8 mouse cellular contexts compared by ENCODE assay signal in the genomic region with DNA sequence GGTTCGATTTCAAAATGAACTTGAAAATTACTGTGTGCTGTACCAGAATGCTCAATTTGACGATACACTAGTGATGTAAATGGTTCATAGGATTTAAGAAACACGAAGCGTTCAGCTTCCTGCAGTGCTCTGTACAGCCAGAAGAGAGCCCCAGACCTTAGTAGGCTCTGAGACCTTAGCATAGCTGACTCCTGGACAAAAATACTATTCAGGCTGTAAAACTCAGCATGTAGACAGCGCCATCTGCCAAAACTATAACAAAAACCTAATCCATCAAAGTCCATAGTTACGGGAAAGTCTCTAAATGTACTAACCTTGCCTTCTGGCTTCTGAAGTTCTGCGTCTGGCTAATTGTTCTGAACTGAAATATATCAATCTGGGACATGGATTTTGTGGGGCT. TPM values are rescaled to one million over a fixed set of nuclear protein-coding genes. Genes with fewer than 3 reads are reported as not detected.
DNase-seq lines count a peak whose midpoint lies in the region; ATAC-seq and TF ChIP-seq lines count a peak whose summit lies in the region.

No protein-coding gene starts in this region.

- H3K27me3 ChIP-seq in forebrain, embryonic 11.5 days (ENCODE audit: control insufficient read depth, insufficient read depth, low read length), result no peaks in the 10 kb centered on the region
- H3K27me3 ChIP-seq in liver, embryonic 14.5 days (ENCODE audit: control insufficient read depth, insufficient read depth, low read length), result no peaks in the 10 kb centered on the region

- TF ChIP-seq CTCF in left cerebral cortex, adult 2 months (IDR thresholded peaks at IDR 0.05), result peak; percentile 58
- TF ChIP-seq CTCF in bone marrow macrophage, adult 2 months (IDR thresholded peaks at IDR 0.05; ENCODE audit: low read depth, low read length), result no peak
- TF ChIP-seq CTCF in liver, embryonic 14.5 days (IDR thresholded peaks at IDR 0.05; ENCODE audit: low read depth), result peak; percentile 41

- H3K4me2 ChIP-seq in forebrain, embryonic 11.5 days (ENCODE audit: low read depth, low read length, severe bottlenecking), result peak overlapping the region; percentile 62
- H3K4me2 ChIP-seq in liver, embryonic 14.5 days (ENCODE audit: low read depth), result peak overlapping the region; percentile 80

- TF ChIP-seq POLR2A in bone marrow macrophage, adult 2 months (IDR thresholded peaks at IDR 0.05; ENCODE audit: borderline replicate concordance, low read depth, low read length), result no peak

- peak in 1 of 2 experiments; percentile 10 for DNase-seq in left cerebral cortex, adult 2 months (ENCODE audit: extremely low spot score in 1 of 2, low spot score in 2 of 2)
- no peak for DNase-seq in left cerebral cortex, adult 11 months (ENCODE audit: low spot score)
- no peak for DNase-seq in forebrain, embryonic 11.5 days (ENCODE audit: low spot score)
- peak; percentile 39 for DNase-seq in hindlimb bud, embryonic 11.5 days (ENCODE audit: extremely low spot score, low read depth, low spot score)
- peak in 2 of 3 experiments; percentile 30 to 56 for DNase-seq in liver, embryonic 14.5 days (ENCODE audit: low read depth in 3 of 3, low spot score in 3 of 3)
- DNase-seq in natural killer cell, adult 2 months (ENCODE audit: low spot score in 2 of 2), result peak; percentile 28 to 48
- DNase-seq in urinary bladder, postnatal 36 days (ENCODE audit: low spot score in 2 of 2), result no peak

- H3K9ac ChIP-seq in forebrain, embryonic 11.5 days (ENCODE audit: low read length), result peak overlapping the region; percentile 5; the same call in 1 of the 2 replicates
- peak overlapping the region; percentile 92 for H3K9ac ChIP-seq in liver, embryonic 14.5 days (replicated peaks)

- 37% methylated on average over 7 of the region's 7 CpGs for WGBS in forebrain, embryonic 11.5 days
- 21% methylated on average over 7 of the region's 7 CpGs for WGBS in liver, embryonic 14.5 days (ENCODE audit: insufficient replicate concordance)

- no peaks in the 10 kb centered on the region for H3K9me3 ChIP-seq in forebrain, embryonic 11.5 days (ENCODE audit: control insufficient read depth, low read length)
- no peaks in the 10 kb centered on the region for H3K9me3 ChIP-seq in liver, embryonic 14.5 days (ENCODE audit: control insufficient read depth, low read length)

- ATAC-seq in forebrain, embryonic 11.5 days (replicated peaks; ENCODE audit: low FRiP score), result peak; percentile 47
- ATAC-seq in liver, embryonic 14.5 days (ENCODE audit: insufficient read depth), result peak; percentile 24; the same call in 1 of the 2 replicates

- H3K4me1 ChIP-seq in bone marrow macrophage, adult 2 months (ENCODE audit: control insufficient read depth, insufficient read depth, low read length), result peaks cover 2% of the 10 kb centered on the region; the same call in 1 of the 2 replicates
- H3K4me1 ChIP-seq in forebrain, embryonic 11.5 days (replicated peaks; ENCODE audit: control insufficient read depth, insufficient read depth, low read length), result no peaks in the 10 kb centered on the region
- peaks cover 9 to 11% of the 10 kb centered on the region in 2 experiments for H3K4me1 ChIP-seq in liver, embryonic 14.5 days (replicated peaks; ENCODE audit: control insufficient read depth in 2 of 2, insufficient read depth in 2 of 2, low read length in 1 of 2)

- no peaks in the 10 kb centered on the region for H3K36me3 ChIP-seq in forebrain, embryonic 11.5 days (ENCODE audit: control insufficient read depth, insufficient read depth, low read length)
- no peaks in the 10 kb centered on the region for H3K36me3 ChIP-seq in liver, embryonic 14.5 days (replicated peaks; ENCODE audit: control insufficient read depth, insufficient read depth, low read depth)

- intact Hi-C loops in left cerebral cortex, adult 2 months (cut with DNase I), result loop anchor here (10.0 kb wide), 1 partner anchor 142 kb away; no protein-coding TSS in a partner anchor

- H3K27ac ChIP-seq in left cerebral cortex, adult 2 months, result peak overlapping the region; percentile 97
- H3K27ac ChIP-seq in bone marrow macrophage, adult 2 months (ENCODE audit: insufficient read depth, low read depth, low read length), result 0 out of 2 replicates have a peak overlapping the region, but pooled peaks have one; percentile 8
- H3K27ac ChIP-seq in forebrain, embryonic 11.5 days (ENCODE audit: low read depth, low read length), result no peak overlapping the region
- H3K27ac ChIP-seq in liver, embryonic 14.5 days, result no peak overlapping the region

- H3K4me3 ChIP-seq in left cerebral cortex, adult 2 months, result peak overlapping the region; percentile 92
- H3K4me3 ChIP-seq in bone marrow macrophage, adult 2 months (ENCODE audit: insufficient read depth, low read length), result peak overlapping the region; percentile 99
- H3K4me3 ChIP-seq in forebrain, embryonic 11.5 days (ENCODE audit: low read depth, low read length), result peak overlapping the region; percentile 71
- H3K4me3 ChIP-seq in liver, embryonic 14.5 days (ENCODE audit: insufficient read depth in 1 of 2, low read depth in 2 of 2, low read length in 2 of 2), result peak overlapping the region; percentile 88 to 99; a peak in 3 of 4 replicates

- no peak for TF ChIP-seq EP300 in liver, embryonic 14.5 days (IDR thresholded peaks at IDR 0.05; ENCODE audit: low read depth)

RNA-seq across cellular contexts. Expression of gene Zfp949, which starts 0.6 kb away (rescaled TPM):
- 10 to 100 TPM; 26.0 to 26.2 TPM for total RNA-seq in left cerebral cortex, adult 2 months (2021)
- 8.0 and 9.7 TPM in 2 replicates for polyA plus RNA-seq in bone marrow macrophage, adult 2 months (2012; ENCODE audit: insufficient read depth, insufficient read length, missing spikeins)
- polyA plus RNA-seq in forebrain, embryonic 11.5 days (2014; fragmentation: Nextera tagmentation; extraction: Ambion mirVana), result 7.8 and 10.1 TPM in 2 replicates
- polyA plus RNA-seq in liver, embryonic 14.5 days (2012; rRNA removed), result 2.3 and 3.8 TPM in 2 replicates
- polyA plus RNA-seq in liver, embryonic 14.5 days (2014; fragmentation: Nextera tagmentation; extraction: Ambion mirVana), result 5.8 and 6.0 TPM in 2 replicates

RNA-seq across cellular contexts. Expression of gene Trim43a, which starts 33.4 kb away (rescaled TPM):
- total RNA-seq in left cerebral cortex, adult 2 months (2021), result 1 to 10 TPM; 1.6 to 1.7 TPM
- polyA plus RNA-seq in bone marrow macrophage, adult 2 months (2012; ENCODE audit: insufficient read depth, insufficient read length, missing spikeins), result not detected in 2 replicates
- polyA plus RNA-seq in forebrain, embryonic 11.5 days (2014; fragmentation: Nextera tagmentation; extraction: Ambion mirVana), result not detected in 2 replicates
- polyA plus RNA-seq in liver, embryonic 14.5 days (2012; rRNA removed), result 0.02 and 0.08 TPM in 2 replicates
- polyA plus RNA-seq in liver, embryonic 14.5 days (2014; fragmentation: Nextera tagmentation; extraction: Ambion mirVana), result not detected in 2 replicates

Comparison
In these comparisons a context has a peak if more than half of its experiments do, and no peak if none do; other contexts are left out.
1. DNase-seq: peak in hindlimb bud, embryonic 11.5 days (single experiment), liver, embryonic 14.5 days (2 of 3) and natural killer cell, adult 2 months (2 of 2); none in left cerebral cortex, adult 11 months (single experiment), forebrain, embryonic 11.5 days (single experiment) and urinary bladder, postnatal 36 days (0 of 2).
2. H3K27ac ChIP-seq: peak in left cerebral cortex, adult 2 months (single experiment) and bone marrow macrophage, adult 2 months (single experiment); none in forebrain, embryonic 11.5 days (single experiment) and liver, embryonic 14.5 days (single experiment).
3. Peak in every context shown above with its lines, with median percentiles within 50 percentile points of each other: H3K4me3 ChIP-seq.